Mouse (Mus musculus) hematopoietic stem cell, adult 5-6 weeks (primary cell): ENCODE data around the gene Ranbp3l. TPM values are rescaled to one million over a fixed set of nuclear protein-coding genes. Genes with fewer than 3 reads are reported as not detected.
"Not testable (repeated sequence)": the region's sequence is repeated elsewhere in the genome, so short reads cannot be mapped to it uniquely, and the experiment has no call there.

Experiments
- ATAC-seq, 2 experiments: fragments of 125-278 bp in 1 of 2; replicated peaks in 1 of 2; 2 replicates each; pipeline ENCODE4 v1.8.0; 2016 to 2017; ENCODE audit warnings: inconsistent platforms in 2 of 2, mild to moderate bottlenecking in 2 of 2, moderate number of reproducible peaks in 2 of 2, low read depth in 1 of 2, moderate TSS enrichment in 1 of 2; ENCODE audit not compliant: low FRiP score in 2 of 2, poor library complexity in 2 of 2, severe bottlenecking in 2 of 2, insufficient read depth in 1 of 2, low TSS enrichment in 1 of 2
- total RNA-seq: library from RNA; stranded (forward); fragments of 172-1452, 232-1000 nt; gene quantifications from 2 replicates; pipeline ENCODE4 v1.2.3, GENCODE M21; 2017

Gene Ranbp3l
- total RNA-seq: not detected in 2 replicates

- no peak for ATAC-seq
Observed at GRCm38 (mm10) chr15:8967573-8968228, at the start of gene Ranbp3l. Gene Ranbp3l (plus strand): TSS chr15:8967949.

GRCm38 (mm10) chr15:8930061-8930460 lies 37.7 kb upstream of the Ranbp3l start:
- no peak for ATAC-seq

- no peak for ATAC-seq
Observed at GRCm38 (mm10) chr15:8936911-8937310, 30.8 kb upstream of the Ranbp3l start.

GRCm38 (mm10) chr15:8940861-8941260 lies 26.9 kb upstream of the Ranbp3l start:
- no peak for ATAC-seq

- no peak for ATAC-seq
Observed at GRCm38 (mm10) chr15:8950856-8951255, 16.9 kb upstream of the Ranbp3l start.

GRCm38 (mm10) chr15:8963323-8963722 lies 4.4 kb upstream of the Ranbp3l start:
- ATAC-seq: no peak

GRCm38 (mm10) chr15:8968229-8968595 lies 463 bp downstream of the Ranbp3l start:
- ATAC-seq: no peak

- no peak for ATAC-seq
Observed at GRCm38 (mm10) chr15:8969061-8969635, 1.4 kb downstream of the Ranbp3l start.

- no peak for ATAC-seq
Observed at GRCm38 (mm10) chr15:8991211-8991610, 23.5 kb downstream of the Ranbp3l start.

GRCm38 (mm10) chr15:8991859-8992838 lies 24.4 kb downstream of the Ranbp3l start:
- no peak; a peak in 1 of 4 replicates for ATAC-seq

- ATAC-seq: no peak
Observed at GRCm38 (mm10) chr15:8994608-8995277, 27.0 kb downstream of the Ranbp3l start.

GRCm38 (mm10) chr15:8995490-8995889 lies 27.7 kb downstream of the Ranbp3l start:
- ATAC-seq: 0 out of 4 replicates have a peak, but pooled peaks of 1 of the 2 experiments have one; percentile 22

- no peak for ATAC-seq
Observed at GRCm38 (mm10) chr15:9002762-9003161, 35.0 kb downstream of the Ranbp3l start.

GRCm38 (mm10) chr15:9009196-9009595 lies 41.4 kb downstream of the Ranbp3l start:
- ATAC-seq: no peak

- peak in 1 of 2 experiments; percentile 53; a peak in 1 of 4 replicates for ATAC-seq
Observed at GRCm38 (mm10) chr15:9014541-9014940, 46.8 kb downstream of the Ranbp3l start.

GRCm38 (mm10) chr15:9015496-9015895 lies 47.7 kb downstream of the Ranbp3l start:
- ATAC-seq: not testable (repeated sequence)

GRCm38 (mm10) chr15:9055704-9056103 lies 88.0 kb downstream of the Ranbp3l start:
- ATAC-seq: no peak
